Comparison of ENCODE assay signal across 8 mouse cellular contexts in the genomic region with DNA sequence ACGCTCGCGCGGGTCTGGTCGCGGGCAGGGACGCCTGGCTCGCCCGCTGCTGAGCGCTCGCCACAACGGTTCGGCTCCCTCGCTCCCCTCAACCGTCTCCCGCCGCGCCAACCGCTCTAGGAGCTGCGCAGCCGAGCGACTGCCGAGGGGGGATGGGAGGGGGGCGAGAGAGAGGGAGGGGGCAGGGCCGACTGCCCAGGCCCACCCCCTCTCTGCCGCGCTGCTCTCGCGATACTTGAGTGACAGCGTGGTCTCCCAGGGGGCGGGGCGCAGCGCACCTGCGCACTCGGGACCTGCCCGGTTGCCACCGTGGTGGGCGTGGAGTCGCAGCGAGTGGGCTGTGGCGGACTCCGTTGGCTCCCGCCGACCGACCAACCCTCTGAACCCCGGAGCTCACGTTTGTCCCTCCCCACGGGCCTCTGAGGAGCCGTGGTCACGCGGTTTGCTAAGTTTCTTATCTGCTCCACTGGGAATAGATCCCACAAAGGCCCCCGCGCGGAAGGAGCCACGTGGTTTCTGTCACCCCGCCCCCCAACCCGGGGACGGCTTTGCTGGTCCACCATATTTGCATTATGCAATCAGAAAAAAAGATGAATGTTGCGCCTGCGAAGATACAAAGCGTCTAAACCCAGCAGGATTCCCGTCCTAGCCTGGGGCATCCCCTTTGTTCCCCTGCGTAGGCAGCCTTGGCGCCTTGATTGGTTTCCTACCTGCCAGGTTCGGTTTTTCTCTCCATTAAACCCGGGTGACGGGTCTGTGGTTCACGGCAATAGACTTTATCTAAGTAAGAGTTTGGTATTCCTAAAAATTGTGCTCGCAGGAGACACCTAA. TPM values are rescaled to one million over a fixed set of nuclear protein-coding genes. Genes with fewer than 3 reads are reported as not detected.
DNase-seq lines count a peak whose midpoint lies in the region; ATAC-seq and TF ChIP-seq lines count a peak whose summit lies in the region.

A gene (minus strand): TSS at position 469 of the 831 bp plus-strand sequence.
A gene (plus strand): TSS at position 567 of the 831 bp plus-strand sequence.

- WGBS in forebrain, embryonic 10.5 days = under 1% methylated on average over 69 of the region's 69 CpGs
- under 1% methylated on average over 68 of the region's 69 CpGs for WGBS in heart, embryonic 15.5 days
- under 1% methylated on average over 69 of the region's 69 CpGs for WGBS in liver, embryonic 14.5 days (ENCODE audit: insufficient replicate concordance)
- whole genome bisulfite sequencing in neural tube, embryonic 11.5 days = under 1% methylated on average over 51 of the region's 69 CpGs
- WGBS in stomach, postnatal 0 days = under 1% methylated on average over 47 of the region's 69 CpGs

- DNase-seq in CD8-positive naive resting alpha-beta T cell, adult 2 months (ENCODE audit: low read depth in 2 of 2, low spot score in 2 of 2) = peak; percentile 99
- DNase-seq in c-Kit-positive CD71-negative TER-119-negative erythroid progenitor cells, embryonic 14.5 days (ENCODE audit: low read depth) = peak; percentile 95
- DNase-seq in forebrain, embryonic 10.5 days (ENCODE audit: extremely low spot score, low spot score) = peak; percentile 99
- peak; percentile 98 to 99 for DNase-seq in kidney, postnatal 25 days
- peak; percentile 87 to 90 (median 88) for DNase-seq in liver, embryonic 14.5 days (ENCODE audit: low read depth in 3 of 3, low spot score in 3 of 3)
- peak; percentile 99 for DNase-seq in neural tube, embryonic 11.5 days (ENCODE audit: low spot score)
- peak; percentile 99 for DNase-seq in stomach, postnatal 0 days (ENCODE audit: low spot score)

- peaks cover 69% of the 10 kb centered on the region for H3K4me1 ChIP-seq in forebrain, embryonic 10.5 days
- peaks cover 23% of the 10 kb centered on the region for H3K4me1 ChIP-seq in heart, embryonic 15.5 days (replicated peaks)
- H3K4me1 ChIP-seq in liver, embryonic 14.5 days (replicated peaks; ENCODE audit: control insufficient read depth in 2 of 2, insufficient read depth in 2 of 2, low read length in 1 of 2) = peaks cover 17% of the 10 kb centered on the region in 2 experiments
- peaks cover 28% of the 10 kb centered on the region for H3K4me1 ChIP-seq in neural tube, embryonic 11.5 days (ENCODE audit: control insufficient read depth, insufficient read depth, low read length)
- 0 out of 2 replicates have a peak, but pooled peaks cover 2% of the 10 kb centered on the region for H3K4me1 ChIP-seq in stomach, postnatal 0 days (replicated peaks; ENCODE audit: control insufficient read depth, insufficient read depth)

- no peaks in the 10 kb centered on the region for H3K27me3 ChIP-seq in forebrain, embryonic 10.5 days (ENCODE audit: poor library complexity, severe bottlenecking)
- H3K27me3 ChIP-seq in heart, embryonic 15.5 days = no peaks in the 10 kb centered on the region
- H3K27me3 ChIP-seq in liver, embryonic 14.5 days (ENCODE audit: control insufficient read depth, insufficient read depth, low read length) = no peaks in the 10 kb centered on the region
- H3K27me3 ChIP-seq in neural tube, embryonic 11.5 days (ENCODE audit: control insufficient read depth, insufficient read depth, low read length) = no peaks in the 10 kb centered on the region
- H3K27me3 ChIP-seq in stomach, postnatal 0 days (ENCODE audit: control insufficient read depth, insufficient read depth, low read length) = no peaks in the 10 kb centered on the region

- peak within 1 kb of the TSS; percentile 100 for H3K27ac ChIP-seq in forebrain, embryonic 10.5 days
- peak within 1 kb of the TSS; percentile 100 for H3K27ac ChIP-seq in heart, embryonic 15.5 days
- H3K27ac ChIP-seq in liver, embryonic 14.5 days = peak within 1 kb of the TSS; percentile 87
- H3K27ac ChIP-seq in neural tube, embryonic 11.5 days (ENCODE audit: low read depth, low read length) = peak within 1 kb of the TSS; percentile 100
- peak within 1 kb of the TSS; percentile 100 for H3K27ac ChIP-seq in stomach, postnatal 0 days (replicated peaks)

- TF ChIP-seq EP300 in liver, embryonic 14.5 days (IDR thresholded peaks at IDR 0.05; ENCODE audit: low read depth) = peak; percentile 49; the same call in 1 of the 2 replicates
- TF ChIP-seq EP300 in stomach, postnatal 0 days (optimal IDR thresholded peaks at IDR 0.05) = peak; percentile 85

- H3K9ac ChIP-seq in heart, embryonic 15.5 days = peak within 1 kb of the TSS; percentile 95
- H3K9ac ChIP-seq in liver, embryonic 14.5 days (replicated peaks) = peak within 1 kb of the TSS; percentile 99
- peak within 1 kb of the TSS; percentile 96 for H3K9ac ChIP-seq in neural tube, embryonic 11.5 days (ENCODE audit: low read length)
- peak within 1 kb of the TSS; percentile 99 for H3K9ac ChIP-seq in stomach, postnatal 0 days (ENCODE audit: low read length)

- H3K4me2 ChIP-seq in heart, embryonic 15.5 days = peak within 1 kb of the TSS; percentile 78
- peak within 1 kb of the TSS; percentile 90 for H3K4me2 ChIP-seq in liver, embryonic 14.5 days (ENCODE audit: low read depth)
- peak within 1 kb of the TSS; percentile 55 for H3K4me2 ChIP-seq in neural tube, embryonic 11.5 days (ENCODE audit: low read depth)
- H3K4me2 ChIP-seq in stomach, postnatal 0 days (replicated peaks; ENCODE audit: low read depth) = peak within 1 kb of the TSS; percentile 69

- no peak for TF ChIP-seq CTCF in liver, embryonic 14.5 days (IDR thresholded peaks at IDR 0.05; ENCODE audit: low read depth)
- TF ChIP-seq CTCF in stomach, postnatal 0 days (IDR thresholded peaks at IDR 0.05; ENCODE audit: low read depth) = no peak

- ATAC-seq in heart, embryonic 15.5 days (replicated peaks; ENCODE audit: insufficient number of reproducible peaks, insufficient read depth, low FRiP score, low read depth) = peak; percentile 93
- peak; percentile 91 for ATAC-seq in liver, embryonic 14.5 days (ENCODE audit: insufficient read depth)
- peak; percentile 90 for ATAC-seq in neural tube, embryonic 11.5 days (ENCODE audit: insufficient read depth, low FRiP score, low TSS enrichment)
- ATAC-seq in stomach, postnatal 0 days (ENCODE audit: low FRiP score, low TSS enrichment) = peak; percentile 96

- no peaks in the 10 kb centered on the region for H3K9me3 ChIP-seq in forebrain, embryonic 10.5 days
- no peaks in the 10 kb centered on the region for H3K9me3 ChIP-seq in heart, embryonic 15.5 days (replicated peaks)
- H3K9me3 ChIP-seq in liver, embryonic 14.5 days (ENCODE audit: control insufficient read depth, low read length) = no peaks in the 10 kb centered on the region
- H3K9me3 ChIP-seq in neural tube, embryonic 11.5 days (ENCODE audit: control insufficient read depth, low read length) = no peaks in the 10 kb centered on the region
- no peaks in the 10 kb centered on the region for H3K9me3 ChIP-seq in stomach, postnatal 0 days (ENCODE audit: control insufficient read depth, low read length)

- H3K36me3 ChIP-seq in forebrain, embryonic 10.5 days (replicated peaks) = 0 out of 2 replicates have a peak, but pooled peaks cover 8% of the 10 kb centered on the region
- H3K36me3 ChIP-seq in heart, embryonic 15.5 days = no peaks in the 10 kb centered on the region
- H3K36me3 ChIP-seq in liver, embryonic 14.5 days (replicated peaks; ENCODE audit: control insufficient read depth, insufficient read depth, low read depth) = no peaks in the 10 kb centered on the region; the same call in 1 of the 2 replicates
- H3K36me3 ChIP-seq in neural tube, embryonic 11.5 days (ENCODE audit: control insufficient read depth, insufficient read depth, low read length) = no peaks in the 10 kb centered on the region
- H3K36me3 ChIP-seq in stomach, postnatal 0 days (ENCODE audit: control insufficient read depth, insufficient read depth, low read length) = no peaks in the 10 kb centered on the region

- peak within 1 kb of the TSS; percentile 97 for H3K4me3 ChIP-seq in forebrain, embryonic 10.5 days
- peak within 1 kb of the TSS; percentile 89 for H3K4me3 ChIP-seq in heart, embryonic 15.5 days
- peak within 1 kb of the TSS; percentile 81 to 100 for H3K4me3 ChIP-seq in liver, embryonic 14.5 days (ENCODE audit: insufficient read depth in 1 of 2, low read depth in 2 of 2, low read length in 2 of 2)
- peak within 1 kb of the TSS; percentile 78 for H3K4me3 ChIP-seq in neural tube, embryonic 11.5 days (ENCODE audit: low read depth, low read length)
- peak within 1 kb of the TSS; percentile 99 for H3K4me3 ChIP-seq in stomach, postnatal 0 days (ENCODE audit: low read depth, low read length)

RNA-seq across cellular contexts. Expression of the first gene that starts in this region (rescaled TPM):
- 218 and 221 TPM in 2 replicates for polyA plus RNA-seq in forebrain, embryonic 10.5 days (2016; fragmentation: Nextera tagmentation; extraction: Ambion mirVana)
- 58.1 and 64.8 TPM in 2 replicates for polyA plus RNA-seq in heart, embryonic 15.5 days (2015; fragmentation: Nextera tagmentation; extraction: Ambion mirVana)
- polyA plus RNA-seq in liver, embryonic 14.5 days (2012; rRNA removed) = 13.8 and 23.2 TPM in 2 replicates
- polyA plus RNA-seq in liver, embryonic 14.5 days (2014; fragmentation: Nextera tagmentation; extraction: Ambion mirVana) = 12.4 and 13.6 TPM in 2 replicates
- polyA plus RNA-seq in neural tube, embryonic 11.5 days (2014; fragmentation: Nextera tagmentation; extraction: Ambion mirVana) = 147 and 159 TPM in 2 replicates
- polyA plus RNA-seq in stomach, postnatal 0 days (2015; fragmentation: Nextera tagmentation; extraction: Ambion mirVana) = 24.9 and 26.4 TPM in 2 replicates

RNA-seq across cellular contexts. Expression of the second gene that starts in this region (rescaled TPM):
- polyA plus RNA-seq in forebrain, embryonic 10.5 days (2016; fragmentation: Nextera tagmentation; extraction: Ambion mirVana) = 0.76 and 0.93 TPM in 2 replicates
- 0.42 and 0.87 TPM in 2 replicates for polyA plus RNA-seq in heart, embryonic 15.5 days (2015; fragmentation: Nextera tagmentation; extraction: Ambion mirVana)
- 1.8 and 2.0 TPM in 2 replicates for polyA plus RNA-seq in liver, embryonic 14.5 days (2012; rRNA removed)
- polyA plus RNA-seq in liver, embryonic 14.5 days (2014; fragmentation: Nextera tagmentation; extraction: Ambion mirVana) = 2.3 and 2.7 TPM in 2 replicates
- 0.55 and 1.4 TPM in 2 replicates for polyA plus RNA-seq in neural tube, embryonic 11.5 days (2014; fragmentation: Nextera tagmentation; extraction: Ambion mirVana)
- polyA plus RNA-seq in stomach, postnatal 0 days (2015; fragmentation: Nextera tagmentation; extraction: Ambion mirVana) = 14.6 and 15.0 TPM in 2 replicates

Comparison
In these comparisons a context has a peak if more than half of its experiments do, and no peak if none do; other contexts are left out.
1. Peak in every context shown above with its lines: DNase-seq, ATAC-seq, H3K4me3 ChIP-seq and H3K27ac ChIP-seq.